Mouse (Mus musculus) liver, adult (tissue): Measurements from ENCODE around the gene Tlk2.

Experiments used
- GATA4 ChIP-seq: IDR thresholded peaks from 2 replicates; pipeline ENCODE4 v1.6.1; 2014; ENCODE audit warnings: mild to moderate bottlenecking, low read length; ENCODE audit not compliant: insufficient replicate concordance

Gene Tlk2

DNA sequence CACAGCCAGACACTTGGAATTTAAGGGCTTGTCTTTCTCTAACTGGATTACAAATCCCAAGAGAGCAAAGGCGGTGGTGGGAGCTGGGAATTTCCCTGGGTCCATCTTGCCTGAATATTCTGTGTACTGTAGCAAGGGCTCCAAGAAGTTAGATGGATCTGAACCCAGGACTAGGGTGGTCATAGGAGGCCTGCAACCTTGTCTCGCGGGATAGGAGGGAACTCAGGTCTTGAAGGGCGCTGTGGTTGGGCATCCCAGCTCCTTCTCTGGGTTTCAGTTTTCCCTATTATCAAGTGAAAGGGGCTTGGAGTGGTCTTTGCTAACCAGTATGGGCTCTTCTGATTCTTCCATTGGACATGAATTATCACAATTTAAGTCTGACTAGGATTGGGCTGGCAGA is 137.5 kb downstream of the Tlk2 start:
- no peak for TF ChIP-seq GATA4

- no peak for TF ChIP-seq GATA4
These were observed 139.2 kb downstream of the Tlk2 start for GRCm38 (mm10) chr11:105317769-105318168.

DNA sequence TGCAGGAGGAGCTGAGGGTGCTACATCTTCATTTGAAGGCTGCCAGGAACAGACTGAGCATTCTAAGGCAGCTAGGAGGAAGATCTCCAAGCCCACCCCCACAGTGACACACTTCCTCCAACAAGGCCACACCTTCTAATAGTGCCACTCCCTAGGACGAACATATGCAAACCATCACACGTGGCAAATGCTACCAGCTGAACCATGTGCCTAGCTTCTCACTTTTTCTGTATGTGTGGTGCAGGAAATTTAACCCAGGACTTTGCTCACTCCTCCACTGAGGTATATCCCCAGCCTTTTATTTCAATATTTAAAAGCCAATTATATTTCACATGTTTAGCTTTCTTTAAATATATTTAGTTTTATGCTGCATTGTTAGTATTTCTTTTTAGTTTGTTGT is 142.5 kb downstream of the Tlk2 start:
- no peak for TF ChIP-seq GATA4

GRCm38 (mm10) chr11:105323530-105323929 is 144.9 kb downstream of the Tlk2 start:
- no peak for TF ChIP-seq GATA4

DNA sequence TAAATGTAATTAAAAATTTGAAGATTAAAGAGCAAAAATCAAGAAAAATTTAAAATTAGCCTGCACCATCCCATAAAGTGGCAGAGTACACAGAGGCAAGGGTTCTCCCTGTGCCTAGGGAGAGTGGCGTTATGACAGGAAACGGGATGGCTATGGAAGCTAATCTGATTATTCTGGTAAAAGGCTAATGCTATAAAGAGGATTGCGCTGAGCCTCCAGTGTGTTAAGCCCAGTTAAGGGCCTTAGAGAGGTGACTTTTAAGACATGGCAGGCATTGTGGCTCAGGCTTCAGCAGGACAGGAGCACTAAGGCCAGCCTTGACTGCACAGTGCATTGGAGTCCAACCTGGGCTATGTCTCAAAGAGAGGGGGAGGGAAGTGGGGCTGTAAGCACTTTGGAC is 148.5 kb downstream of the Tlk2 start:
- no peak for TF ChIP-seq GATA4

- TF ChIP-seq GATA4 = no peak
These were observed 151.4 kb downstream of the Tlk2 start for GRCm38 (mm10) chr11:105329962-105330361.

DNA sequence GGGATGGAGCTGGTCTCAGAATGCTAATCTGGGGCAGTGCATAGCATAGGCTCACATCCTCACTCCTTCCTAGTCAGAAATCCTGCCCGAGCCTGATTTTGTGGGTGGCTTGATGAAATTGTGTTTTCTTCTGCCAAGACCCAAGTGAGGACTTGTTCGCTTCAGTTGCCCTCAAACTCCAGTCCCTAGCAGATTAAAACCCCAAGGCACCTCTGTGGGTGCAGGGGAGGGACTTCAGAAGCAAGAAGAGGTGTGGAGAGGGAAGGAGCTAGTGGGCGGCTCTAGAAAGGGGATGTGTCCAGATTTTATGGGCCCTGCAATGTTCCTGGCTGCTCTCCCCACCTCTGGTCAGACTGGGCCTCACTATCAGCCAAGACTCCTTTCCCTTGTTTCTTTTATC is 152.5 kb downstream of the Tlk2 start:
- TF ChIP-seq GATA4 = no peak

DNA sequence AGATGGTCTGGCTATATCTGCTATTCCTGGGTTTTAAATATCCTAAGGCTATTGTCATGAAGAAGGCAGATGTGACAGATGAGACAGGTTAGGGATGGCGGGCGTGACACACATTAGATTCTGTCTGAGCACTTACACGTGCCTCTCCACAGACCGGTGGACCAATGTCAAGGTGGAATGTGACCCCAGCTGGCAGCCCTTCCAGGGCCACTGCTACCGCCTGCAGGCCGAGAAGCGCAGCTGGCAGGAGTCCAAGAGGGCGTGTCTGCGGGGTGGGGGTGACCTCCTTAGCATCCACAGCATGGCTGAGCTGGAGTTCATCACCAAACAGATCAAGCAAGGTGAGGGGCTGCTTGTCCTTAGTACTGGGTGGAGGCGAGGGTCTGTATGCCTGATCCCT is 153.1 kb downstream of the Tlk2 start:
- TF ChIP-seq GATA4 = no peak

GRCm38 (mm10) chr11:105332468-105332867 is 153.9 kb downstream of the Tlk2 start:
- TF ChIP-seq GATA4 = no peak
